Mouse (Mus musculus) heart, adult 11 months (tissue): ENCODE data around the gene Per1.

Source experiments
- DNase-seq: peaks from one replicate; pipeline ENCODE4 v3.0.0; 2022

Per1 gene

DNA sequence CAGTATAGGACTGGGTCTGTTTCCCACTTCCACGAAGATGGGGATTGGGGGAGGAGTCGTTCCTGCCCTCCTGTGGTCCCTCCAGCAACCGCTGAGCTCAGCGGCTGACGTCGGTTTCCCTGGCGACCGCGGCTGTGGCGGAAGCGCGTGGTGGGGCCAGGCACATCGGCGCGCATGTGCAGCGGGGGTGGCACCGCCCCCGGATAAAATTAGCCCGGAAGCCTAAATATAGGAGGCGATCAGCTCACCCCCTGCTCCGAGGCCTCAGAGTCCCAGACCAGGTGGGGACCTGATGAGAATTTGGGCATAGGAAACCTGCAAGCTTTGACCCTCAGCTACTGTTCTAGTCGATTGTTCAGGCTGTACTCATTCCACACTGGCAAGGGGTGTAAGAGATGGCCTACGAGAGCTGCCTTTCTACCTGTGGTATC lies 4.9 kb downstream of the Per1 start:
- DNase-seq: peak; percentile 100

DNA sequence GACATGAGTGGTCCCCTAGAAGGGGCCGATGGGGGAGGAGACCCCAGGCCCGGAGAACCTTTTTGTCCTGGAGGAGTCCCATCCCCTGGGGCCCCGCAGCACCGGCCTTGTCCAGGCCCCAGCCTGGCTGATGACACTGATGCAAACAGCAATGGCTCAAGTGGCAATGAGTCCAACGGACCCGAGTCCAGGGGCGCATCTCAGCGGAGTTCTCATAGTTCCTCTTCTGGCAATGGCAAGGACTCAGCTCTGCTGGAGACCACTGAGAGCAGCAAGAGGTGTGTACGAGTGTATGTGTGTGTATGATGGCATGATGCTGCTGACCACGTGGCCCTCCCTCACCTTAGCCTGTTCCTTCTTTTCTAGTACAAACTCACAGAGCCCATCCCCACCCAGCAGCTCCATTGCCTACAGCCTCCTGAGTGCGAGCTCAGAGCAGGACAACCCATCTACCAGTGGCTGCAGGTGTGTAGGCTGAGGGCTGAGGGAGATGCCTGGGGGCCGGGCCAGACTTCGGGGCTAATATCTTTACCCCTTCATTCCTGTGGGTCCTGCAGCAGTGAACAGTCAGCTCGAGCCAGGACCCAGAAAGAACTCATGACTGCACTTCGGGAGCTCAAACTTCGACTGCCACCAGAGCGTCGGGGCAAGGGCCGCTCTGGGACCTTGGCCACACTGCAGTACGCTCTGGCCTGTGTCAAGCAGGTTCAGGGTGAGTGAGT lies 5.8 kb downstream of the Per1 start:
- DNase-seq: peak; percentile 98

- peak; percentile 95 for DNase-seq
Observed at GRCm38 (mm10) chr11:69101604-69102402, 6.8 kb downstream of the Per1 start.

DNA sequence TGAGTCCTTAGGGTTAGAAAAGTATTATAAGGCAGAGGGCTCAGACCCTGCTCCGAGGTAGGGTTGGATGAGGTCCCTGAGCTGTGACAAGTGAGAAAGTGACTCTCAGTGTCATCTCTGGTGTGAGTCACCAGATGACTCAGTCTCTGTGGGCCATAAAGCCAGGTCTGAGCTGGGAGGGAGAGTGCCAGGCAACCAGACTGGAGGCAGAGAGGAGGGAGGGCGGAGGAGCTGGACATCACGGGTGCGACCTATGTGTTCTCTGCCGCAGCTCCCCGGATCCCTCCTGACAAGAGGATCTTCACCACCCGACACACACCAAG lies 7.3 kb downstream of the Per1 start:
- peak; percentile 94 for DNase-seq

DNA sequence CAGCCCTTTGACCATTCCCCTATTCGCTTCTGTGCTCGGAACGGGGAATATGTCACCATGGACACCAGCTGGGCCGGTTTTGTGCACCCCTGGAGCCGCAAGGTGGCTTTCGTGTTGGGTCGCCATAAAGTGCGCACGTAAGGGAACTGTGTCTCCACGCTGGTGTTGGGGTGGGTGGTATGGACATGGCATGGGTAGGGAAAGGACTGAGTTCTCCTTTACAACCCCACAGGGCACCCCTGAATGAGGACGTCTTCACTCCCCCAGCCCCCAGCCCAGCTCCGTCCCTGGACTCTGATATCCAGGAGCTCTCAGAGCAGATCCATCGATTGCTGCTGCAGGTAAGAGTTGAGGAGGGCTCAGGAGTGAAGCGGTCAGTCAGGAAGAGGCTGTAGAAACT lies 8.1 kb downstream of the Per1 start:
- DNase-seq: peak; percentile 93

- peak; percentile 94 for DNase-seq
Observed at GRCm38 (mm10) chr11:69103531-69104435, 8.8 kb downstream of the Per1 start.

GRCm38 (mm10) chr11:69104487-69104886 lies 9.5 kb downstream of the Per1 start:
- peak; percentile 95 for DNase-seq

GRCm38 (mm10) chr11:69105227-69105626 lies 10.2 kb downstream of the Per1 start:
- DNase-seq: peak; percentile 92

DNA sequence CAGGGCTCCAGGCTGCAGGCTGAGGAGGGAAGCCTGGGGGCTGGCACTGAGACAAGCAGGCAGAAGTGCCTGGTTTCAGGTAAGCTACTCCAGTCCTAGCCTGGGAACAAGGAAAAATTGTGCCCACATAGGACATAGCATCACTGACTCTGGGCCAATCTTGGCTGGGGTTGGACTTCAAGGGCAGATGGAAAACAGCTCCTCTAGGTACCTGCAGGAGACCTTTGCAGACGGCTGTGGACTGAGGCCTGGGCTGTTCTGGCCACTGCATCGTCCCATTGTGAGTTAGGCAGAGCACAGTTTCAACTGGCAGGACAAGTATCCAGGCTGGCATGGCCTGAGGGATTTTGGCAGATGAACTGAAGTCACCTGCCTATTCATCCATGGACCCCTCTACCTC lies 10.8 kb downstream of the Per1 start:
- peak; percentile 90 for DNase-seq

GRCm38 (mm10) chr11:69106299-69106698 lies 11.3 kb downstream of the Per1 start:
- DNase-seq: peak; percentile 95

DNA sequence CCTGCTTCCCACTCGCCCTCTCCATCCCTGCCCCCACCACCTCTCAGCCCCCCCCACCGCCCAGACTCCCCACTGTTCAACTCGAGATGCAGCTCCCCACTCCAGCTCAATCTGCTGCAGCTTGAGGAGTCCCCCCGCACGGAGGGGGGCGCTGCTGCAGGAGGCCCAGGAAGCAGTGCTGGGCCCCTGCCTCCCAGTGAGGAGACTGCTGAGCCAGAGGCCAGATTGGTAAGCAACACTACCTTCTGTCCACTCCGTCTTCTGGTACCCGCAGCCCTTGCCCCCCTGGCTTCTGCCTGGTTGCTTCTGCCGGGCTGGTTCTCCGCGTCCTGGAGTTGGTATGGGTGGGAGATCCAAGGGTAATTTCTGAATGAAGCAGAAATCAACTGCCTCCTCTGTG lies 11.8 kb downstream of the Per1 start:
- peak; percentile 94 for DNase-seq

DNA sequence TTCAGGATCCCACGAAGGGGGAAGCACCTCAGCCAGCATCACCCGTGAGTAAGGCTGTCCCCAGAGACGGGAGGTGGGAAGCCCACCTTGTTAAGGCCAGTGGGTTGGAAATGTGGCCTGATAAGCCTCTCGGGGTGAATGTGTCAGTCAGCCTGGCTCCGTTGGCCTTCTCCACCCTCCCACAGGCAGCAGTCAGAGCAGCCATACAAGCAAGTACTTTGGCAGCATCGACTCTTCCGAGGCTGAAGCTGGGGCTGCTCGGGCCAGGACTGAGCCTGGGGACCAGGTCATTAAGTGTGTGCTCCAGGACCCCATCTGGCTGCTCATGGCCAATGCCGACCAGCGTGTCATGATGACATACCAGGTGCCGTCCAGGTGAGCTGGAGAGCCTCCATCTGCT lies 12.7 kb downstream of the Per1 start:
- peak; percentile 93 for DNase-seq

GRCm38 (mm10) chr11:69108223-69108622 lies 13.2 kb downstream of the Per1 start:
- DNase-seq: peak; percentile 89

- peak; percentile 96 for DNase-seq
Observed at GRCm38 (mm10) chr11:69109032-69109900, 14.2 kb downstream of the Per1 start.

DNA sequence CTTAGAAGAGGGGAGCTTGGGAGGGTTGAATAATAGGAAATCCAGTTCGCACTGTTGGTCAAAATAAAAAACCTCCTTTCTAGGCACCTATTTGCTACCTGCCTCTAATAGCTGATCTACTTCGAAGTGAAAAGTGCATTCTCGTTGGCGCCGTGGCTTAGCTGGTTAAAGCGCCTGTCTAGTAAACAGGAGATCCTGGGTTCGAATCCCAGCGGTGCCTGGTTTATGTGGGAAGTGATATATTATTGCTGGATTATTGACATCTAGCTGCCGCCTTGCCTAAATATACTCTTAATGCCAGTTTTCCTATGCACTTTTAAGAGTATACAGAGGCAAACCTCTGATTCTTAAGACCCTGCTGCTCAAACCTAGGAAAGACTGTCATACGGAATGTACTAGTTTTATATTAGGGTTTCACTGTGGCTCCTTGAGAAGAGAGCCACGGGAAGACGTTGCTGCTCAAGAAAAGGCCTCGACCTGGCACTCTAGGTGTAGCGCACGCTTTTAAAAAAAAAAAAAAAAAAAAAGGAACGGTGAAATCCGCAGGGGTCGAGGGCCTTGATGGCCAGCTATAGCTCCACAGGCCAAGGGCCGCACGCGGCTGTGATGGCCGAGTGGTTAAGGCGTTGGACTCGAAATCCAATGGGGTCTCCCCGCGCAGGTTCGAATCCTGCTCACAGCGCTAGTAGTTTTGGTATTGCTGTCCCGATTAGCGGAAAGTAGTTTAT lies 15.5 kb downstream of the Per1 start:
- peak; percentile 98 for DNase-seq

DNA sequence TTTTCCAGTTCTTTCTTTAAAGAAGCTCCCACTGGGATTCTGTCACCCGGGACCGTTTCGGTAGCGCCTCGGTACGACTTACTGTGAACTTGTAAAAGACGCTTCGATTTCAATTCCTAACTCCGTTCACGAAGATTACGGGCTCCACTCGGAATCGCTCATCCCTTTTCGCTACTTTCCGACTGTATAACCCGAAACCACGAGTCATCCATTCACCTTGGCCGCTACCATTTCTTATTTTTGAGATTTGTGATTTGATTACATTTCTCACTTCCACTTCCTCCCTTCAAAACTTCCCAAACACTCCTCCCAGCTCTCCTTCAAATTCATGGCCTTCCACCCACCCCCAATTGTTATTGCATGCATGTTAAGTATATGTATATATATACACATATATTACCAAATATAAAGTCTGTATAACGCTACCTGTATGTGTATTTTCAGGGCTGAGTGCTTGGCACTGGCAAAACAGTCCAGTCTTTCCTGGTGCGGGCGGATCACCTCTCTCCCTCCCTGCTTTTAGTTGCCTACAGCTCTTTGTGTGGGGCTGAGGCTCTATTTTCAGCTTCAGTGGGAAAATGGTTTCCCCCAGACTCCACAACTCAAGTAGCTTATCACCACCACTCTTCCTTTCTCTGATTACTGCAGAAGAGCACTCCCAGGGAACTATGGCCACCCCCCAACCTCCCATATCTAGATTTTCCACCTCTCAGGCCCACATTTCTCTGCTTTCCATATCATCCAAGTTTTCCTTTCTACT lies 16.2 kb downstream of the Per1 start:
- DNase-seq: peak; percentile 91

DNA sequence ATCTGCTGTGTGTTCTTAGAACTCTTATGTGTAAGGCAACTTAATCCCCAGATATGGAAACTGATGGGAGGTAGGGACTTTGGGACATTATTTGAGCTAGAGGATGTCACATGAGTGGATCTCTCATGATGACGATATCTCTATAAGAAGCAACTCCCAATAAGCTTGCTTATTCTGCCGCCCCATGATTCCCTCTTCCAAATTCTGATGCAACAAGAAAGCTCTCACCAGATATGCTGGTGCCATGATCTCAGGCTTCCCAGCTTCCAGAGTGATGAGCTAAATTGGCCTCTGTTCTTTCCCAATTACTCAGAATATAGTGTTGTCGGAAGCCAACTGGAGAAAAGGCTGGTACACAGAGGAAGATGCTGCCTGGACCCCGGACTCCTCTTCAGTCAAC lies 16.8 kb downstream of the Per1 start:
- DNase-seq: peak; percentile 91

GRCm38 (mm10) chr11:69114018-69114417 lies 19.0 kb downstream of the Per1 start:
- DNase-seq: no peak

GRCm38 (mm10) chr11:69114621-69115020 lies 19.6 kb downstream of the Per1 start:
- DNase-seq: no peak

GRCm38 (mm10) chr11:69116843-69117242 lies 21.8 kb downstream of the Per1 start:
- peak; percentile 92 for DNase-seq
